Mouse (Mus musculus): ENCODE results near the gene 4933428G20Rik.

DNA sequence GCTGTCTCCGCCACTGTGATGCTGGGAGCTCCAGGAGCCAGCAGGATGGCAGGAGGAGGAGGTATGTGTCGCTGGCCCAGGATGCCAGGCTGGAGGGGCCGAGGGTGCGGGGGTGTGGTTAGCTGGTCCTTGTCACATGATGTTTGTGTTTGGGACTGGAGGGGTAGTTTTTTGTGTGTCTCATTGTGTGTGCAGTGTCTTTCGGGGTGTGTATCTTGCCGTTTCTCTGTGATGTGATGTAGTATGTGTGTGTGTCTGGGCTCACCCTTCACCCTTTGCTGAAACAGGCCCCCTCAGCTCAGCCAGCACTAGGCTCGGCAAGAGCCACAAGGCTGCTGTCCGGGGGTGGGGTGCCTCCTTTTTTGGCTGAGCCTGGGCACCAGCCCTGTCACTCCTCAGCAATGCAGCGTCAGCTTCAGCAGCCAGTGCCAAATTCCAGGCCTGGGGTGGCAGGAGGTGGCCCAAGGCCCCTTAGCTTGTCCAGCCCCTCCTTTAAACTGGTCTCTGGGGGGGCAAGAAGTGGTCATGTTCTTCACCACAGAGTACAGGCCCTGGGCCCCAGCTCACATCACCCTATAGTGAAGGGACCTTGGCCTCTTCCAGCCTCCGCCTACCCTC lies 49.7 kb downstream of the 4933428G20Rik start:
- no peak for TF ChIP-seq CTCF (IDR thresholded peaks at IDR 0.05; ENCODE audit: extremely low read depth, insufficient read length, insufficient replicate concordance, low read depth, low read length)
- TF ChIP-seq POLR2A (IDR thresholded peaks at IDR 0.05; ENCODE audit: low read depth, low read length) = no peak

Measured in small intestine, adult 2 months (tissue).